Mouse (Mus musculus): ENCODE results near the gene Calm1.

Gene Calm1

DNA sequence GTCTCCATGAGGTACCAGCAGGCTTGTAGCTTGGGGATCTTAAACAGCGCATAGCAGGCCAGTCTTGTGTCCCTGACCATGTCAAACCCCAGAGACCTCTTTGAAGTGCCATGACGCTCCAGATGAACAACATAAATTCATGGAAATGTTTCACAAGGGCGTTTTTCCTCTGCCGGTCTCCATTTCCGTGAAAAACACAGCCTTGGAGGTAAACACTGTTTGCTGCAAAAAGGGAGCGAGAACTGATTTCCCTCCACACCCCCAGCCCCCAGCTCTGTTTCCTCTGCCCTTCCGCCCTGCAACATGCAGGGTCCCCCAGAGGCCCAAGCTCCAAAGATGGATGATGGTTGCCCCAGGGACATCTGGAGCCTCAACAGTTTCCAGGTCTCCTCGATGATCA lies 24.3 kb downstream of the Calm1 start:
- no peak for DNase-seq (ENCODE audit: low spot score)

DNA sequence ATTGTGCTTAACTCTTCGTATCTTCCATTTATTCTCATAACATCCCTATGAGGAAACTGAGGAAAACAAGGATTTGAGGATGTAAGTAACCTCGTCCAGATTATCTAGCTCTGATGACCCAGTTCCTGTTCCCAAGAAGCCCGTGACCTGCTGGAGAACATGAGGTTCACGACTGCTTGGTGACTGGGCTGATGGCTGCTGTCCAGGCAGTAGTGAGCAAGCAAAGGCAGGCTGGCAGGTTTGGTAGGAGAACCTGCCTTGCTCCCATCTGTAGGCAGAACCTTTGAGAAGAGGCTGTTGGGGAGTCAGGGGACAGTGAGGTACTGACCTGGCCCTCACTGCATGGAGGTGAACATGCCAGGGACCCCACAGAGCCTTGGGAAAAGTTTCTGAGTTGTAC lies 26.0 kb downstream of the Calm1 start:
- no peak for DNase-seq (ENCODE audit: low spot score)

DNA sequence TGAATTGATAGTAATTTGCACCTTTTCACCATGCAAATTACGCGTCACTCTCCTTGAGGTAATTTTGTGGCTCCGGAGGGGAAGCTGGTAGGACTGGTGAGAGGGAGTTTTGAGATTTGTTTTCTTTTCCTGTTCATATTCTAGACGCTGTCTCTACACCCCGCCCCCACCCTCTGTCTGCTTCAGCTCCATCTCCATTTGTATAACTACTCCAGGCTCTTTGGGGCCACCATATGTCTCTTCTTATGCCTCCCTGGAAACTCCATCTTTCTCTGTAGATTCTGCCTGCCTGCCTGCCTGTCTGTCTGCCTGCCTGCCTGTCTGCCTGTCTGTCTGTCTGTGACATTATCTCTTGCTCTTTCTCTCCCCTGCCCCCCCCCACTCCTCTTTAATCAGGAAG lies 26.8 kb downstream of the Calm1 start:
- DNase-seq (ENCODE audit: low spot score), result no peak

- no peak for DNase-seq (ENCODE audit: low spot score)
Measured at GRCm38 (mm10) chr12:100226621-100227020, 27.4 kb downstream of the Calm1 start.

GRCm38 (mm10) chr12:100228041-100228725 lies 28.9 kb downstream of the Calm1 start:
- DNase-seq (ENCODE audit: low spot score), result no peak

DNA sequence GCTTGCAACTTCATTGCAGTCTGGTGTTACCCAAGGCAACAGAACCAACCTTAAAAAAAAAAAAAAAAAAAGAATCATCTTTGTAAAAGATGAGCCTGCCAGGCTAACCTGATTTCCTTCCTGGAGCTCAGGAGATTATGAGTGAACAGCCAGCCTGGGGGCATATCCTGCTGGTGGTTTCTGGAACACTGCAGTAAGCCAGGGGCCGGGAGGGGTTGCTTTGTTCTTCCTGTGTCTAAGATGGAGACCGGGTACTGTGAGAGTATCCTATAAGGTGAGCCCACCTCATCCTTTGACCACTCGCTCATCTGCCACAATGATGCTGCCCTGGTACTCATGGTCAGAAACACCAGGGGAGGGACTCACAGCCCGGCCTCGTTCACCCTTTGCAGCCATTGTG lies 35.0 kb downstream of the Calm1 start:
- no peak for DNase-seq (ENCODE audit: low spot score)

DNA sequence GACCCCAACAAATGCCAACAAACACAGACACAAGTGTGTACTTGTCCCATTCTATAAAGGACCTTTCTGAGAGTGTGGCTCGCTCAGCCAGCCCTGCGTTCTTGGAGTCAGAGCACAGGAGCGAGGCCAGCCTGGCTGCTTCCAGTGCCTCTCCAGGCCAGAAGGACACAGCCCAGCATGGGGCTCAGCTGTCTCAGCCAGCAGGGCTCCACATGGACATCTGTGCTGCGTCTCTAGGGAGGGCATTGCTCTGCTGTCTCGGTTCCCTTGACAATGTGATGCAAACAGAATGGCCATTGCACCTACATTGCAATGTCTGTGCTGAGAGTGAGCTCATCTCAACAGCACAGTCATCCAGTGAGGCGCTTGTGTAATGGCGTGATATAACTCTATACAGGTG lies 35.7 kb downstream of the Calm1 start:
- DNase-seq (ENCODE audit: low spot score), result no peak

DNA sequence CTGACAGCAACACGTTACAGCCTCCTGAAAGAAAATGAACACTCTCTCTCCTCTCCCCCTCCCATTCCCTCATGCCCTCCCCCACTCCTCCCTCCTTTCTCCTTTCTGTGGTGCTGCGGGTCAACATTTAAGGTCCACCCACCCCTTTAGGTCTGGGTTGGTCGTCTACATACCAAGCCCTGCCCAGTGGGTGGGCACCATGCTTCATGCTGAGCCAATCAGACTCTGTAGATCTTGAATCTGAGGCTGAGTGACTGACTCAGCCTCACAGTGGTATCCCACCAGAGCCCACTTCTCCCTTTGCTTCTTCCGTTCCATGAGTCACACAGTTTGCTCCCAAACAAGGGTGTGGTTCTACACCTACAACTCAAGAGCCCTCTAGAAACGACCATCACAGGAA lies 36.2 kb downstream of the Calm1 start:
- DNase-seq (ENCODE audit: low spot score), result no peak

GRCm38 (mm10) chr12:100239404-100239803 lies 40.2 kb downstream of the Calm1 start:
- no peak for DNase-seq (ENCODE audit: low spot score)

DNA sequence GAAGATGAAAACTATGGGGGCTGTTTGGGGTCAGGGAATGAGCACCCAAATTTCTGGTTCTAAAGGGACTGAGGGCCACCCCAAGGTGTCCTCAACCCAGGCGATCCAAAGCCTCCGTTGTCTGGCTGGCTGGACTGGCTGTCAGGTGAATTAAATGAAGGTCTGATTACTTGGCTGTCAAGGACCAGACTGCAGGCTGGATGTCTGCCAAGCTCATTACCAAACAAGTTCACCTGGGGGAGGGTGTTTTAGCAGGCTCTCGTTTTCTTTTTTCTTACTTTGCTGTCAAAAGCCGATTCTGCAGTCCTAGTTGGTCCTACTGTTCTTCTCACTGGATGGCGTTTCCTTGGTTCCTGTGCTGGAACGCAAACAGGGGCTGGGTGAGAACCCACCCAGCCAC lies 40.6 kb downstream of the Calm1 start:
- no peak for DNase-seq (ENCODE audit: low spot score)

DNA sequence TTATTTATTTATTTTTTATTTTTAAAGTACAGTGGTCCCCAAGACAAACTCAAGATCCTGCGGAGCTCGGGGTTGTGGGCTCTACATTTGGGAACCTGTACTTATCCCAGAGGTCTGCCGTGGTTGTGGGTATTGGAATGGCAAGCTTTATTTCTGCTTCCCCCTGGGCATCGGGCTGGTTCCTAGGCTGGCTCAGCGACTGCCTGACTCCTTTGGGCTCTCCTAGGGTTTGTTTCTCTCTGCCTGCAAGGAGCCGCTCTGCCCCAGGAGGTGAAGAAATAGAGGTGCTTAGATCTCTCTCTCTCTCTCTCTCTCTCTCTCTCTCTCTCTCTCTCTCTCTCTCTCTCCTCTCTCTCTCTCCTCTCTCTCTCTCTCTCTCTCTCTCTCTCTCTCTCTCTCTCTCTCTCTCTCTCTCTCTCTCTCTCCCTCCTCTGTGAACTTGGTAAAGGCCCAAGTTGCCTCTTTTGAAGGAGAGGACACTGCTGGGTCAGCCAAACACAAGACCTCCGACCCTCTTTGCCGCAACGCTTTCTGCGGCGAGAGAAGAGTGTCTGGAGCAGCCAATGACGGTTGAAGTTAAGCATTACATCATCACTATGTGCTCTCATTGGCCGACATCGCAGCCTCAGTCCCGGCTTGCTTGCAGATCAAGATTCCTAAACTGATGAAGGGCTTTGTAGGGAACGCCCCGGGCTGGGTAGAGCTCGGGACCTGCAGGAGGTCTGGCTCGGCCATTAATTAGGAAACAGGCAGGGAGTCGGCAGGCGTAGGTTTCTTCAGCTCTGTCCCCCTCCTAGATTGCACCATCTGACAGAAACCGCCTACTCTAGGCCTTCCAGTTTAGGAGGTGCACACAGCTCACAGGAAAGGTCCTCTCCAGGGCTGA lies 42.9 kb downstream of the Calm1 start:
- peak; percentile 17 for DNase-seq (ENCODE audit: low spot score)

DNA sequence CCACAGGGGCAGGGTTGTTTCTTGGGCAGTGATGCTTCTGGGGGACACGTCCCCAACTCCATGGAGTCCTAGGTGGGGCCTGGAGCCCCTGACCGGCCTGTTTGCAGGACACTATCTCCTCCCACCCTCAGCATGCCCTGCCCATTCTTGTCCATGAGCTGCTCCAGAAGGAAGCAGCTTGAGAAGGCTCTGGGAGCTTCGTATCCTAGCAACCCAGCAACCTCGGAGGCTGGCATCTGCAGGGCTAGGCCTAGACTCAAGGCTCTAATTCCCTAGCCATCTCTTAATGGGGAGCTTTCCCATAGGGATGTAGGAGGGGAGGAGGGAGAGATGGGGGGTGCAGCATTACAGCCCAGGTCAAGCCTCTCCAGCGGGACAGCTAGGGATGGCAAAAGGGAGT lies 45.3 kb downstream of the Calm1 start:
- no peak for DNase-seq (ENCODE audit: low spot score)

GRCm38 (mm10) chr12:100249170-100249569 lies 49.9 kb downstream of the Calm1 start:
- no peak for DNase-seq (ENCODE audit: low spot score)

DNA sequence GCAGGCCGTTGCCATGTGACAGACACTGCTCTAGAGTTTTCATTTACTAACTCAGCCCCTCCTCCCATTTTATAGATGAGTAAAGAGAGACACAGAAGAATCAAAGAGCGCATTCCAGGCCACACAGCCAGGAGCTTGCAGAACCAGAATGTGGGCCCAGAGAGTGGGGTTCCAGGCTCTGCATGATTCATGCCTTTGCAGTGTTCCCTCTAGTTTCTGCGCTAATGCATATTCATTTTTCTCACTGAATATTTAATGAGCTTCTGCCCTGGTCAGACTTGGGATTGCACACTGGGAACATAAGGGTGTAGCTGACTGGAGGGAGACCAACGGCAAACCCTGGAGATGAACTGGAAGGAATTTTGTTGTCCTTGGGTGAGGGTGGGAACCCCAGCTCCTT lies 55.2 kb downstream of the Calm1 start:
- no peak for DNase-seq (ENCODE audit: low spot score)

DNA sequence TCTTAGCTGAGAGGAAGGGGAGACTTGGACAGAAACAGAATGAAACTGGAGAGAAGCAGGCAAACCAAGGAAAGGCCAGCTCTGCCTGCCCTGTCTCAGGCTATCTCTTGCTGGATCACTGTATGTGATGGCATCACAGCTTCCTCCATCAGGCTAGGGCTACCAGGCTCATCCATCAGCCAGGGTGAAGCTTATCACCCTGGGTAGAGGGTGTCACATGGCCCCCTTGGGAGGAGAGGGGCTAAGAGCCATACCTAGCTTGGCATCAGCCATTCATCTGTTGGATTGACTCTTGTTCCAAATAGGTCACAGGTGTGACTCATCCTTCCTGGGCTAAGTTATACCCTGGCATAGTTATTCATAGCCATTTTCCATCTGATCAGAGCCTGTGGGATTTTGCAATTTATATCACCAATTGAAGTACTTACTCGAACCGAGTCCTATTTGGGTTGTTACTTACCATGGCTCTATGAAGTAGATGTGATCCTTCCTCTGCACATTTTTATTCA lies 56.3 kb downstream of the Calm1 start:
- no peak for DNase-seq (ENCODE audit: low spot score)

DNA sequence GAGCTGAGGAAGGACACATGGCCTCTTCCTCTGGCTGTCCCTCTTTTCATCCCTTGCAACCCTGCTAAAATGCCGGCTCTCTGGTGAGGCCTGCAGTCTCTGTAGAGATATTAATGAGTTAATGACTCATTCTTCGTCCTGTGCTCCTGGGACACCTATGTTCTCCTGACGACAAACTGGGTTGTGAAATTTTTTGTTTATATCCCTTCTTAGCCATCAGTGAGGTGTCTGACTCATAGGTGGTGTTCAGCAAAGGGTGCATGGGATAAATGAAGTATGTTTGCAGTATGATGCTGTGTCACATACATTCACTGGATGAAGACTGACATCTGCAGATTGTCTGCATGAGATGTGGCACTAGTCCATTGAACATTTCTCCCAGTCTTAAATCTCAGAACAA lies 58.5 kb downstream of the Calm1 start:
- no peak for DNase-seq (ENCODE audit: low spot score)

Data from urinary bladder, postnatal 25 days (tissue).